Mouse (Mus musculus): ENCODE measurements around the gene Dcbld2.

Dcbld2 gene

DNA sequence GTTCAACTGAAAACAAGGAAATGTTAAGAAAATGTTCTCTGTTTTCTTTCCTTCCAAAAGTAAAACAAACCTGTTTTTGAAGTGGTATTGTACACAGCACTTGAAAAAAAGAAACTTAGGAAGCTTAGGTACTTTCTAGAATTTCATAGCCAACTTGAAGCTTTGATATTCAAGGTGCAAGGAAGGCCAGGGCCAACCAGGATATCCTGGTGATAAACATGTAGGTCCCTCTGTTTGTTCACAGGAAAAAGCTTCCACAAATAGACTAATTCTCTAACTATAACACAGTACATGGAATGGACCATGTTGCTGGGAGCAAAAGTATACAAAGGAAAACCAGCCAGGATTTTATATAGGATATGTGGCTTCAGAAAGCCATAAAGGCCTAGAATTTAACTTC is 88.5 kb downstream of the Dcbld2 start:
- no peak for DNase-seq

DNA sequence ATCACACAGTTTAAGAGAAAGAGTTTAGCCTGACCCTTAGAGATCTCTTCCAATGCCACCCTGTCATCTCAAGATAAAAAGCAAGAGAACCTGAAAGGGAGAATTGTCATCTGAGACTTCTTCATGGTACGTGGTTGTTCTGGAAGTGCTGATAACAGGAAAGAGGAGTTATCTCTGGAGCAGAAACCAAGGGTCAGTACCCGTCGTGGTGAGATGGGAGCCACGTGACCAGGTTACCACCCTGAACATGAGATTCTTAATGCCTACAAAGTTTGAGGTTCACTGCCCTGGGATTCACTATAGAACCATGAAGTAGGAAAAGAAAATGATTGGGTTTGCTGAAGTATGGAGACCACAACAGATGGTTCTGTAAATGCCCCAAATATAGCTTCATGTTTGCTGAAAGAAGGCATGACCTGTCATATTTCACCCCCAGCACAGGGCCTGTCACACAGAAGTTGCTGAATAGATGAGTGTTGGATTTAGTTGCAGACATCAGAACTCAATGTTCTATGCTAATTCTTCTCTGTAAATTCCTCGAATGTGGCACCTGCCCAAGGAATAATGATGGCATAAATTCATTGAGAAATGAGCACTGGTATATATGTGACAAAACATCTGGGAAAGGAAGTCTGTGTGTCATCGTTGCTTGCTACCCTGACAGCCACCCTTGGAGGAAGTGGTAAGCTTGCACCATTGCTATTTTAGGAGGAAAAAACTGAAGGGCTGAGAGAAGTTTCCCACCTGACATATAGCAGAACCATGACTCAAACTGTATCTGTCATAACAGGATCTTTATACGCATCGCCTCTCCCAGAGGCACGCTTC is 89.9 kb downstream of the Dcbld2 start:
- DNase-seq, result no peak

DNA sequence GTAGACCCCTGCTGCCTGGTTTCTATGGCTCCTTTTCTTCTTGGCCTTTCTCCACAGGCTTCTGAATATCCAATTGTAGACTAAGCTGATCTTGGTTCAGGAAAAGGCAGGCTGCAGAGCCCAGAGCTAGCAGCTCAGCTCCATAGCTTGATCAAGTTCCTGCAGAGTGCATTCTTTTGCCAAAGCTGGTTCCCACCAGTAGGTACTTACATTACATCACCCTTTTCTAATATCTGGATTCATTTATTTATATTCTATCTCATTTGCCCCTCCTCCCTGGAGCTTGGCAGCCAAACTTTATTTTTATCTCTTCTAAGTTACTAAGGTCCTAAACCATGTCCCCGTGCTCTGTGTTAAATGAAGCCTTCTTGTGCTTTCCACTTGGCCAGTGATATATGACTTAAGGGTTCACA is 90.9 kb downstream of the Dcbld2 start:
- no peak for DNase-seq

DNA sequence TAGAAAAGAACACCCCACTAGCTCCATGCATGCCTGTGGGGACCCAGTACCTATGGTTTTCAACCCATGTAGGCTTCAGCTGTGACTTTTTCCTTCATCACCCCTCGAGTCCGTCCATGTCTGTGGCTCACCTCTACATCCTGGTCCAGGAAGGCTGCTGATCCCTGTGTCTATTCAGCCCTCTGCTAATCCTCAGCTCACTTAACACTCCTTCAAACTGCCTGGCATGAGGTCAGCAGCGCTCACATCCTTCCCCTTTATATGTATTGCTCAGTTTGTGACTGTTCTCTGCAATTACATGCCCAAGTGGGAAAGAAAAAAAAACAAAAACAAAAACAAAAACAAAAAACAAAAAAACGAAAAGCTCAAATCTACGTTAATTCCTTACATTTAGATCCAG is 91.4 kb downstream of the Dcbld2 start:
- no peak for DNase-seq

DNA sequence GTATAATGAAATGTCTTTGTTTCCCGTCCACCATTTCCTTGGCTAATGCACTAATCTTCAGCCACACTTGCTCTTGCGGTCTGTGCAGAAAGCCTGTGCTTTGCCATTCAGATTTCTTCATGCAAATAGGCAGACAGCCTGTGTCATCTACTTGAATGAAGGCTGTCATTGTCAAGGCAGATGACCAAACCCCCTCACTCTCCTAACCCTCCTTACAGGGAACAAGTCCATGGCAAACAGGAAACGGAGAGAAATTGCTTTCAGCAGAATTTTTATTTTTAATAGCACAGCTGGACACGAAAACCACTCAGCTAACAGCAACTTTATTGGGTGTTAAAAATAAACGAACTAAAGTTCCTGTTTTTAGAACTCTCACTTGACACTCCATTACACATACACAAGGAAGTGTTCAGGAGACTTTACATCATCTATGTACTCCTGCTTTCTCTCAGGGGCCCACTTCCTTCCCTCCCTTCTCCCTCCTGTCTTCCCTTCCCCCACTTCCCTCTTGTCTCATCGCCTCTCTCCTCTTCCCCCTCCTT is 93.6 kb downstream of the Dcbld2 start:
- no peak for DNase-seq

DNA sequence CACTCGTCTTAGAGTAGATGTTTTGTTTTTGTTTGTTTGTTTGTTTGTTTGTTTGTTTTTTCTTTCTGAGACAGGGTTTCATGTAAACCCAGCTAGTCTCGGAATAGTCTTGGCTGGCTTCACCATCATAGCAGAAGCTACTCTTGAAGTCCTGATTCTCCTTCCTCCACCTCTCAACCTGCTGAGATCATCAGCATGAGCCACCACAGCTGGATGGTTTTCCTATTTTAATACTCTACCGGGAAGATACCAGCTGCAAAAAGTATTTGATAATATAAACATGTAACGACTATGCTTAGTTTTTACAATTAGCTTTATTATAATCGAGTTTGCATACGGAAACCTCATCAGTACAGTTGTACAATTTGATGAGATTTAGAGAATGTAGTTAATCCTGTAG is 94.3 kb downstream of the Dcbld2 start:
- DNase-seq, result no peak

DNA sequence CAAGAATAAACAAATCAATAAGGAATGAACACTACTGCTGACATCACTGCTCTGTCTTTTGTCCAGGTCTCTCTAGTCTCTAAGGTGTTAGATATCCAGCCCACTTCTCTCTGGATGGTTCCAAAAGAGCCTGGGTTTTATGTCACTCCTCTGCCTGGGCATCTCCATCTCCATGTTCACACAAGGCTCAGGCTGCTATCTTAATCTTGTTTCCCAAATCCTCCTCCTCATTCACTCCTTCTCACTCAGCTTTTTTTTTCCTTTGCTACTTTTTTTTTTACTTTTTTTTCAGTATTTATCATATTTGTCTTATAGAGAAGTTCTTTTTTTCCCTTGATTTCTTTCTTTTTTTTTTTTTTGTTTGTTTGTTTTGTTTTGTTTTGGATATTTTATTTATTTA is 96.7 kb downstream of the Dcbld2 start:
- no peak for DNase-seq

GRCm38 (mm10) chr16:58512181-58512761 is 104.0 kb downstream of the Dcbld2 start:
- DNase-seq, result no peak

DNA sequence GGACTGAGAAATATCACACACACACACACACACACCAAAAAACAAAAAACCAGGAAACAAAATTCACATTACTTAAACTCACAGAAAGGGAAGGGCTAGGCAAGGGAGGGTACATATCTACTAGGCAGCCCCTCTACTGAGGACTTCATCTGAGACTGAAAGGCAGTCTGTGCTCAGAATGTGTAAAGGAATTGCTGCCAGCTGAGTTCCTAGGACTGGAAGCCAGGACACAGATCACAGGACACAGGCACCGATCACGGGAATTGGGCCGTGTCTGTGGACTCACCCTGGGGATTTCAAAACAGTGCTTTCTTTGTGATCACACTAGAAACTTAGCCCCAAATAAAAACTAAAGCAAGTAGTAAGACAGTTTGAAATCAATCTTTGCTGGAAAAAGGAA is 104.6 kb downstream of the Dcbld2 start:
- DNase-seq, result no peak

DNA sequence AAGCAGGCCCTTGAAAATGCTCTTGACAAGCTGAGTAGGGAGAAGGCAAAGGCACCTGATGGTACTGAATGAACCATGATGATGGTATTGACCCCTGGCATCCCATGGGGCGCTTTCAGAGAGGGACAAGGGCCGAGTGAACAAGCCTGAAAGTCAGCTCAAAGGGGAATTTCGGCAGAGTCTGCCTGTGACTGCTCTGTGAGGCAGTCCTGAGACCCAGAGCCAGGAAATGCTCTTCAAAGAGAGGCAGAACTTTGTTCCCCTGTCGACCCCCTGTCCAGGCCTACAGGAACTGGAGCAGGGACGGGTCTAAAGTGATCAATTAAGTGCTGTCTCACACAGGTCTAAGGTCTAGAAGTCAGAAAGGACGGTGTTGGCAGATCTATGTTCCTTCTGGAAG is 105.5 kb downstream of the Dcbld2 start:
- DNase-seq, result no peak

- DNase-seq, result no peak
These were observed 106.3 kb downstream of the Dcbld2 start for GRCm38 (mm10) chr16:58514565-58514964.

DNA sequence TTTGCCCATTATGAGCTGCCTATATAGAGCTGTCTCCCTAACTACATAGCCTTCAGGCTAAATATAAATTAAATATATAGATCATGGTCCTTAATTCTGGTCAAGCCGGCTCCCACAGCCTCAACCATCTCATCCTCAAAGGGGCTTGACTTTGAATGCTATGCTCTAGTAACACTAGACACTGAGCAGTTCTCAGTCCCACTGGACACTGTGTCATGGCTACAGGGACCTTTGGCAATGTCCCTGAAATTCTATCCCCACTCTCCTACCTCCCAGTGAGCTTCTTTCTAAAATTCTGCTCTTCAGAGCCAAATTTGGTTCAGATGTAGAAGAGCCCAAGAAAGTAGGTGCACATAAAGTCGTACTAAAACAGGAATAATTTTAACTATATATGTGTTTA is 107.9 kb downstream of the Dcbld2 start:
- DNase-seq, result no peak

DNA sequence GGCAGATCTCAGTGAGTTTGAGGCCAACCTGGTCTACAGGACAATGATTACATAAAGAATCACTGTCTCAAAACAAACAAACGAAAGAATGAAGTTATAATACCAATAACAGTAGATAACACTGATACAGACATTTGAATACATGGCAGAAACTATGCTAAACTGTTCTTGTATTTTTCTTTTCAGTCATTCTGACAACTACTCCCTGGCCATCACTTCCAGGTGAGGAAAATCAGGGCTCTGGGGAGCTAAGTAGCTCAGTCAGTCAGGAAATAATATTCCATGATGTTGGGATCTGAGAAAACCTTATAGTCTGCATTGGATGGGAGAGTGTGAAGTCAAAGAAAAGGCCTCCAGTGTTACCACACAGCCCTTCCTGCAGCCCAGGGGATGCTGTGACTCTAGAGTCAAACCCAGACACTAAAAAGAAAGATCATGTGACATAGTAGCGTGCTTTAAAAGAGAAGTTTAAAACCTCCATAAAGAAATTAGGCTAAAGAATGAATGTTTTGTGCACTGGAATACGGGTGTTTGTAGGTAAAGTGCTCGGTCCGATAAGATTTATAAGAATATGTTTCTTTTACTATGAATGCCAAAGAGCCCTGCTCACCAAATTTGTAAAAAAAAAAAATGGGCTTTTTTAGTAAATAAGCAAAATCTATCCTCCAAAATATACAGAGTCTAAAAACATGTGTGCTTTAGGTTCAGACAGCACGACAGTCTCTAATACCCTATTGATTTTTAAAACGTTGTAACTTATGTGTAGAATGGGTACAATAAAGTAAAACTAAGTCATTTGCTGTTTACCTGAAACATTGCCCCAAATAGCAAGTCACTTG is 108.9 kb downstream of the Dcbld2 start:
- DNase-seq, result no peak
